Mouse (Mus musculus): ENCODE results near the gene Gm14190. TPM values are rescaled to one million over a fixed set of nuclear protein-coding genes. Genes with fewer than 3 reads are reported as not detected.
"Not testable (repeated sequence)": the region's sequence is repeated elsewhere in the genome, so short reads cannot be mapped to it uniquely, and the experiment has no call there.

The Gm14190 gene
- polyA plus RNA-seq, 1 experiment from 2014 or later: not detected

DNA sequence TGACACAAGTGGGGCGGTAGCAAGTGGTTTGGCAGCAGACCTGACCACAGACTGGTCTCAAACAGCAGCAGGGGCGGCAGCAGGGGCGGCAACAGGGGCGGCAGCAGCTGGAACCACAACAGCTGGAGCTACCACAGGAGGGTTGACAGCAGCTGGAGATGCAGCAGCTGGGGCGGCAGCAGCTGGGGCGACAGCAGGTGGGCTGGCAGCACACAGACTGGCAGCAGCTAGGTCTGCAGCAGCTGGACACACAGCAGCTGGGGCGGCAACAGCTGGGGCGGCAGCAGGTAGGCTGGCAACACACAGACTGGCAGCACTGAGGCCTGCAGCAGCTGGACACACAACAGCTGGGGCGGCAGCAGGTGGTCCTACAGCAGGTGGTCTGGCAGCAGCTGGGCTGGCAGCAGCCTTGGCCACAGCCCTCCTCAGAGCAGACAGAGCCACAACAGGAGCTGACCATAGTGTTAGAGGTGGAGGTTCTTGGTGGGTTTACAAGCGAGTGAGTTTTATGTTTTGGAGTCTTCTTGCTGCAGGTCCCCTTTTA lies 32.0 kb downstream of the Gm14190 start, which contains the start of gene Gm11563:
Gene Gm11563, minus strand, starts transcription at position 494 of the 544 bp plus-strand sequence.
- H3K4me1 ChIP-seq (replicated peaks; ENCODE audit: control insufficient read depth, insufficient read depth, low read length); H3K9me3 ChIP-seq (ENCODE audit: control insufficient read depth, low read length); ATAC-seq (replicated peaks; ENCODE audit: low FRiP score); H3K4me3 ChIP-seq (ENCODE audit: low read depth, low read length); H3K9ac ChIP-seq (ENCODE audit: low read length); H3K4me2 ChIP-seq (ENCODE audit: low read depth, low read length, severe bottlenecking); H3K27ac ChIP-seq (ENCODE audit: low read depth, low read length); H3K36me3 ChIP-seq (ENCODE audit: control insufficient read depth, insufficient read depth, low read length); H3K27me3 ChIP-seq (ENCODE audit: control insufficient read depth, insufficient read depth, low read length); DNase-seq (ENCODE audit: low spot score): not testable (repeated sequence)
- WGBS: 78% methylated on average over 10 of the region's 10 CpGs

DNA sequence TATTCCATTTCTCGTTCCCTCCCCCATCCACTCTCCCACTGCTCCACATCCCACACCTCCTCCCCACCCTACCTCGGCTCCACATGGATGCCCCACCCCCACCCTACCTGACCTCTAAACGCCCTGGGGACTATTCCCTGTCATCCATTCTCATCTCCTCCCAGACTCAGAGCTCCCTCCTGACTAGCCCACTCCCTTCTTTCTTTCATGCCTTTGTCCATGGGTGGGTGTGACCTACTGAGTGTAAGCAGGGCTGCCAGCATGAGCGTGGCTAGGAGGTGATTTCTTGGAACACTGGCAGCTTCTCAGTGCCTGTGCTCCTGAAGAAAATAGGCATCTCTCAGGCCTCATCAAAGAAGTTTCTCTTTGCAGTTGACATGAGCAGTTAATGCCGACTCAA lies 33.5 kb downstream of the Gm14190 start:
- WGBS: 49% methylated on average over 5 of the region's 5 CpGs
- H3K9ac ChIP-seq (ENCODE audit: low read length): no peak overlapping the region
- no peaks in the 10 kb centered on the region for H3K4me1 ChIP-seq (replicated peaks; ENCODE audit: control insufficient read depth, insufficient read depth, low read length)
- H3K9me3 ChIP-seq (ENCODE audit: control insufficient read depth, low read length): no peaks in the 10 kb centered on the region
- H3K4me2 ChIP-seq (ENCODE audit: low read depth, low read length, severe bottlenecking): no peak overlapping the region
- DNase-seq (ENCODE audit: low spot score) (no peak), ATAC-seq (replicated peaks; ENCODE audit: low FRiP score) (no peak)
- no peaks in the 10 kb centered on the region for H3K36me3 ChIP-seq (ENCODE audit: control insufficient read depth, insufficient read depth, low read length)
- no peak overlapping the region for H3K27ac ChIP-seq (ENCODE audit: low read depth, low read length)
- no peaks in the 10 kb centered on the region for H3K27me3 ChIP-seq (ENCODE audit: control insufficient read depth, insufficient read depth, low read length)
- no peak overlapping the region for H3K4me3 ChIP-seq (ENCODE audit: low read depth, low read length)

DNA sequence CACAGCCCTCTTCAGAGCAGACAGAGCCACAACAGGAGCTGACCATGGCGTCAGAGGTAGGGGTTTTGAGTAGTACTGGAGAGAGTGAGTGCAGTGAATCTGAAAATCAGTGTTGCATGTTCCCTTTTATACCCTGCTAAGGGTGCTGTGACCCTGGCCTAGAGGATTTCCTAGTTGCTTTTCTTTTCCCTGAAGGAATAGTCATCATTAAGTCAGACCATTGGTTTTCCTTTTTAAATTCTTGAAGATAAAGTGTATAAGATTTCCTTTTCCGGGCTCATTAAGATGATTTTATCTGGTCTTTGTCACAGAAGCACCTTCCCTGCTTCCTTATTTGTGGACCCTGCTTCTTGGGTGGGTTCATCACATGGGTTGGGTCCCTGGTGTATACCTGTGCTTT lies 40.4 kb downstream of the Gm14190 start, which contains the start of gene Gm11555:
Gene Gm11555, minus strand, starts transcription at position 101 of the 400 bp plus-strand sequence.
- Histone ChIP-seq H3K4me3 (ENCODE audit: low read depth, low read length) (no peak within 1 kb of the TSS), H3K27ac (ENCODE audit: low read depth, low read length) (no peak within 1 kb of the TSS), H3K4me2 (ENCODE audit: low read depth, low read length, severe bottlenecking) (no peak within 1 kb of the TSS), H3K4me1 (replicated peaks; ENCODE audit: control insufficient read depth, insufficient read depth, low read length) (no peaks in the 10 kb centered on the region), H3K36me3 (ENCODE audit: control insufficient read depth, insufficient read depth, low read length) (no peaks in the 10 kb centered on the region), H3K9ac (ENCODE audit: low read length) (no peak within 1 kb of the TSS), H3K27me3 (ENCODE audit: control insufficient read depth, insufficient read depth, low read length) (no peaks in the 10 kb centered on the region), H3K9me3 (ENCODE audit: control insufficient read depth, low read length) (no peaks in the 10 kb centered on the region)
- 84% methylated on average over 2 of the region's 2 CpGs for WGBS
- DNase-seq (ENCODE audit: low spot score) (no peak), ATAC-seq (replicated peaks; ENCODE audit: low FRiP score) (no peak)

DNA sequence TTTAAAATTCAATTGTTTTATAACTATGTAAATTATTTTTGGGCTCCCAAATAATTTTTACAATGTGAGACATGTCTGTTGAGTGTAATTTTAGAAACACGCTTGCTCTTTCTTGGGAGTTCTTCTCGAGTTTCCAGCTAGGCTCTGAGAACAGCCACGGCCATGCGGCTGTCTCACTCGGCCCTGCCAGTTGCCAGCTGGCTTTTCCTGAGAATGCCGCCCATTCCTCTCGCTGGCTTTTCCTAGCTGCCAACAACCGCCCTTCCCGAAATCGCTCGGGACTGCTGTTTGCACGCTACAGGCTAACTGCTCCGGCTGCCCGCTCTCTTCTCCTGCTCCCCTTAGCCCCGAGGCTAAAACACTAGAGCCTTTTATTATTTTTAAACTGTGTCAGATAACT lies 44.1 kb downstream of the Gm14190 start:
- ATAC-seq (replicated peaks; ENCODE audit: low FRiP score) (no peak), DNase-seq (ENCODE audit: low spot score) (no peak)
- Histone ChIP-seq H3K4me3 (ENCODE audit: low read depth, low read length) (no peak overlapping the region), H3K4me2 (ENCODE audit: low read depth, low read length, severe bottlenecking) (no peak overlapping the region), H3K9me3 (ENCODE audit: control insufficient read depth, low read length) (no peaks in the 10 kb centered on the region), H3K27ac (ENCODE audit: low read depth, low read length) (no peak overlapping the region), H3K27me3 (ENCODE audit: control insufficient read depth, insufficient read depth, low read length) (no peaks in the 10 kb centered on the region), H3K36me3 (ENCODE audit: control insufficient read depth, insufficient read depth, low read length) (no peaks in the 10 kb centered on the region), H3K9ac (ENCODE audit: low read length) (no peak overlapping the region), H3K4me1 (replicated peaks; ENCODE audit: control insufficient read depth, insufficient read depth, low read length) (no peaks in the 10 kb centered on the region)
- 89% methylated on average over 15 of the region's 15 CpGs for WGBS

DNA sequence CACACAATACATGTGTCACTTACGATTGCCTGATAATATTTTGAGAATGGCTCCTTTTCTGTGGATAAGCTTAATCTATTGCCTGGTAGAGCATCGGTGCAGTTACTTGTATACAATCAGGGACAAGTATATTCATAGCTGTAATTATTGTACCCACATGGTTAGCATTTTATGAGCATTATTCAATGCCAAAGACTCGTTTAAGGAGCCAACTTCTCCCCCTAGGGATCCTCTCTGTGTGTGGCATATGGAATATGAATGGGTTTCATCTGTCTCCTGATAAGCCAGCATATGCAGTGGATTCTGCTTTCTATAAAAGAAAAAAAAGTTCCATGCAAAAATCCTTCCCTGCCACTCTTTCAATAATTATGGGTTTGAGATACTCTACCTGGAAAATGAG lies 46.2 kb downstream of the Gm14190 start:
- Histone ChIP-seq H3K4me2 (ENCODE audit: low read depth, low read length, severe bottlenecking) (no peak overlapping the region), H3K4me3 (ENCODE audit: low read depth, low read length) (no peak overlapping the region), H3K36me3 (ENCODE audit: control insufficient read depth, insufficient read depth, low read length) (no peaks in the 10 kb centered on the region), H3K27me3 (ENCODE audit: control insufficient read depth, insufficient read depth, low read length) (no peaks in the 10 kb centered on the region), H3K9ac (ENCODE audit: low read length) (no peak overlapping the region), H3K4me1 (replicated peaks; ENCODE audit: control insufficient read depth, insufficient read depth, low read length) (no peaks in the 10 kb centered on the region), H3K27ac (ENCODE audit: low read depth, low read length) (no peak overlapping the region), H3K9me3 (ENCODE audit: control insufficient read depth, low read length) (no peaks in the 10 kb centered on the region)
- no peak for ATAC-seq (replicated peaks; ENCODE audit: low FRiP score)
- DNase-seq (ENCODE audit: low spot score): no peak
- WGBS: 76% methylated on average over 3 of the region's 3 CpGs

DNA sequence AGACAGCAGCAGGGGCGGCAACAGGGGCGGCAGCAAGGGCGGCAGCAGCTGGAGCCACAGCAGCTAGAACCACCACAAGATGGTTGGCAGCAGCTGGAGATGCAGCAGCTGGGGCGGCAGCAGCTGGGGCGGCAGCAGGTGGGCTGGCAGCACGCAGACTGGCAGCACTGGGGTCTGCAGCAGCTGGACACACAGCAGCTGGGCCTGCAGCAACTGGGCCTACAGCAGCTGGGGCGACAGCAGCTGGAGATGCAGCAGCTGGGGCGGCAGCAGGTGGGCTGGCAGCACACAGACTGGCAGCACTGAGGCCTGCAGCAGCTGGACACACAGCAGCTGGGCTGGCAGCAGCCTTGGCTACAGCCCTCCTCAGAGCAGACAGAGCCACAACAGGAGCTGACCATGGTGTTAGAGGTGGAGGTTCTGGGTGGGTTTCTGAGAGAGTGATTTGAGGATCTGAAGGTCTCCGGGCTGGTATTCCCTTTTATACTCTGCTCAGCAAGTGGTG lies 46.9 kb downstream of the Gm14190 start, which contains the start of gene Krtap4-7:
Gene Krtap4-7, minus strand, starts transcription at position 455 of the 505 bp plus-strand sequence.
- H3K4me2 ChIP-seq (ENCODE audit: low read depth, low read length, severe bottlenecking); H3K27me3 ChIP-seq (ENCODE audit: control insufficient read depth, insufficient read depth, low read length); H3K9me3 ChIP-seq (ENCODE audit: control insufficient read depth, low read length); DNase-seq (ENCODE audit: low spot score); H3K4me3 ChIP-seq (ENCODE audit: low read depth, low read length); H3K27ac ChIP-seq (ENCODE audit: low read depth, low read length); H3K9ac ChIP-seq (ENCODE audit: low read length); ATAC-seq (replicated peaks; ENCODE audit: low FRiP score); H3K4me1 ChIP-seq (replicated peaks; ENCODE audit: control insufficient read depth, insufficient read depth, low read length); H3K36me3 ChIP-seq (ENCODE audit: control insufficient read depth, insufficient read depth, low read length): not testable (repeated sequence)
- WGBS: 85% methylated on average over 9 of the region's 9 CpGs

DNA sequence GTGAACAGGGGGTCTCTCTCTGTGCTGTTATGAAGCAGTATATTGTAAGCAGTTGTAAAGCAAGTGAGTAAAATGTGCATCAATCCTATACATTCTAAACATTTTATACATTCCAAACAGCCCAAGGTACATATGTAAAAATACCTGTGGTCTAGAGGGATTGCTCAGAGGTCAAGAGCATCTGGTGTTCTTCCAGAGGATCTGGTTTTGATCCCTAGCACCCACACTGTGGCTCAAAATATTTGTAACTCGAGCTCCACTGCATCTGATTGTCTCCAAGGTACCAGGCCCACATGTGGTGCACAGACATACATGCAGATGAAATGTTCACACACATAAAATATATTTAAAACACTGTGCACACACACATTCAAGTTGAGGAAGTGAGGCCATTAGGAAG lies 49.6 kb downstream of the Gm14190 start:
- no peak overlapping the region for H3K9ac ChIP-seq (ENCODE audit: low read length)
- H3K27ac ChIP-seq (ENCODE audit: low read depth, low read length): no peak overlapping the region
- H3K36me3 ChIP-seq (ENCODE audit: control insufficient read depth, insufficient read depth, low read length): no peaks in the 10 kb centered on the region
- H3K4me3 ChIP-seq (ENCODE audit: low read depth, low read length): no peak overlapping the region
- no peaks in the 10 kb centered on the region for H3K4me1 ChIP-seq (replicated peaks; ENCODE audit: control insufficient read depth, insufficient read depth, low read length)
- 53% methylated on average over 1 of the region's 1 CpGs for WGBS
- no peak for DNase-seq (ENCODE audit: low spot score)
- no peak overlapping the region for H3K4me2 ChIP-seq (ENCODE audit: low read depth, low read length, severe bottlenecking)
- no peaks in the 10 kb centered on the region for H3K27me3 ChIP-seq (ENCODE audit: control insufficient read depth, insufficient read depth, low read length)
- H3K9me3 ChIP-seq (ENCODE audit: control insufficient read depth, low read length): no peaks in the 10 kb centered on the region
- no peak for ATAC-seq (replicated peaks; ENCODE audit: low FRiP score)
